In genomic region chr7:78549461-78549860, GRCm38 (mm10) we compare ENCODE assay signal across 17 mouse cellular contexts.
"Had no signal": no experiment of that assay in that cellular context is flagged by ENCODE, and none has a peak within 500 bp of the region (broad histone marks: within the 10 kb centered on the region; RNA-seq: fewer than 3 reads in every experiment).

No protein-coding gene starts in this region.

- H3K27me3 ChIP-seq: kidney, embryonic 15.5 days; limb, embryonic 15.5 days; liver, embryonic 12.5 days; megakaryocyte, embryonic 14.5 days; midbrain, embryonic 15.5 days; neural tube, embryonic 13.5 days had no signal

- H3K27ac ChIP-seq: kidney, embryonic 15.5 days; limb, embryonic 15.5 days; liver, embryonic 12.5 days; macrophage; midbrain, embryonic 15.5 days; neural tube, embryonic 13.5 days had no signal

- H3K4me3 ChIP-seq: kidney, embryonic 15.5 days; limb, embryonic 15.5 days; liver, embryonic 12.5 days; megakaryocyte, embryonic 14.5 days; midbrain, embryonic 15.5 days; neural tube, embryonic 13.5 days had no signal

- H3K4me2 ChIP-seq: kidney, embryonic 15.5 days; limb, embryonic 15.5 days; liver, embryonic 12.5 days; lung, embryonic 14.5 days; midbrain, embryonic 11.5 days; midbrain, embryonic 15.5 days; neural tube, embryonic 13.5 days had no signal

- H3K9me3 ChIP-seq: kidney, embryonic 15.5 days; limb, embryonic 15.5 days; midbrain, embryonic 15.5 days; neural tube, embryonic 13.5 days had no signal

- H3K4me1 ChIP-seq: kidney, embryonic 15.5 days; limb, embryonic 15.5 days; liver, embryonic 12.5 days; megakaryocyte, embryonic 14.5 days; midbrain, embryonic 15.5 days had no signal

- H3K36me3 ChIP-seq: kidney, embryonic 15.5 days; limb, embryonic 15.5 days; liver, embryonic 12.5 days; midbrain, embryonic 15.5 days; neural tube, embryonic 13.5 days had no signal

- DNase-seq: kidney, postnatal 14 days; layer of hippocampus, postnatal 36 days; lung, embryonic 14.5 days; lung, postnatal 14 days; retina, postnatal 1 day; right cerebral cortex, postnatal 4 days; spleen, adult 18-20 months; thymus, adult 2 months; thymus, postnatal 36 days had no signal

- ATAC-seq: liver, embryonic 12.5 days; midbrain, embryonic 15.5 days had no signal

- H3K9ac ChIP-seq: kidney, embryonic 15.5 days; limb, embryonic 15.5 days; liver, embryonic 12.5 days; lung, embryonic 14.5 days; midbrain, embryonic 15.5 days; neural tube, embryonic 13.5 days had no signal
